9 mouse cellular contexts compared by ENCODE assay signal in genomic region chr11:52167126-52167525, GRCm38 (mm10). TPM values are rescaled to one million over a fixed set of nuclear protein-coding genes. Genes with fewer than 3 reads are reported as not detected.
DNase-seq lines count a peak whose midpoint lies in the region; ATAC-seq and TF ChIP-seq lines count a peak whose summit lies in the region.
"Had no signal": no experiment of that assay in that cellular context is flagged by ENCODE, and none has a peak within 500 bp of the region (broad histone marks: within the 10 kb centered on the region; RNA-seq: fewer than 3 reads in every experiment).

No protein-coding gene starts in this region.

- H3K36me3 ChIP-seq in lung, postnatal 0 days (ENCODE audit: insufficient read depth, low read length) = no peaks in the 10 kb centered on the region

- no peak for ATAC-seq in lung, postnatal 0 days

- H3K4me1 ChIP-seq in lung, postnatal 0 days (ENCODE audit: insufficient read depth, low read depth, low read length) = no peaks in the 10 kb centered on the region

- H3K9ac ChIP-seq in lung, postnatal 0 days (replicated peaks; ENCODE audit: low read depth) = no peak overlapping the region

- no peak overlapping the region for H3K27ac ChIP-seq in lung, postnatal 0 days (ENCODE audit: low read length)

- H3K4me2 ChIP-seq in lung, postnatal 0 days (replicated peaks; ENCODE audit: low read depth, low read length) = peak overlapping the region; percentile 76

- peak overlapping the region; percentile 52; the same call in 1 of the 2 replicates for H3K4me3 ChIP-seq in lung, postnatal 0 days (ENCODE audit: low read depth, low read length)

- H3K27me3 ChIP-seq in lung, postnatal 0 days (replicated peaks; ENCODE audit: insufficient read depth, low read length) = no peaks in the 10 kb centered on the region

- DNase-seq in cerebellum, adult 11-12 months = peak; percentile 4
- no peak for DNase-seq in cerebellum, postnatal 4 days (ENCODE audit: low spot score in 2 of 2)
- DNase-seq in adrenal gland, postnatal 14 days = peak; percentile 29
- DNase-seq in heart, adult 18-20 months = peak; percentile 46 to 54
- peak; percentile 41 for DNase-seq in kidney, adult 9 months
- DNase-seq in lung, postnatal 0 days (ENCODE audit: low spot score) = no peak
- peak; percentile 47 to 49 for DNase-seq in thymus, postnatal 36 days
- DNase-seq in layer of hippocampus, adult 18-20 months (ENCODE audit: low spot score in 2 of 2) = no peak

- WGBS in lung, postnatal 0 days = 2% methylated on average over 21 of the region's 21 CpGs

- no peaks in the 10 kb centered on the region for H3K9me3 ChIP-seq in lung, postnatal 0 days (ENCODE audit: low read length)

- no peak for TF ChIP-seq EP300 in lung, postnatal 0 days (IDR thresholded peaks at IDR 0.05)

- TF ChIP-seq CTCF in lung, postnatal 0 days (IDR thresholded peaks at IDR 0.05) = peak; percentile 27; the same call in 1 of the 2 replicates

RNA-seq across cellular contexts. Expression of gene Olfr1373, which starts 21.8 kb away (rescaled TPM):
- total RNA-seq in adrenal gland, postnatal 14 days (2021) = not detected in 2 replicates
- total RNA-seq in heart, adult 18-20 months (2021) = not detected
- not detected in 2 replicates for polyA plus RNA-seq in lung, postnatal 0 days (2015; fragmentation: Nextera tagmentation; extraction: Ambion mirVana)
- total RNA-seq in layer of hippocampus, adult 18-20 months (2021) = not detected
- polyA plus RNA-seq: C2C12 had no signal

RNA-seq across cellular contexts. Expression of gene Olfr1371, which starts 46.7 kb away (rescaled TPM):
- total RNA-seq in adrenal gland, postnatal 14 days (2021) = not detected in 2 replicates
- total RNA-seq in heart, adult 18-20 months (2021) = not detected
- polyA plus RNA-seq in lung, postnatal 0 days (2015; fragmentation: Nextera tagmentation; extraction: Ambion mirVana) = not detected in 2 replicates
- not detected for total RNA-seq in layer of hippocampus, adult 18-20 months (2021)
- polyA plus RNA-seq: C2C12 had no signal

Comparison
In these comparisons a context has a peak if more than half of its experiments do, and no peak if none do; other contexts are left out.
1. DNase-seq: peak in cerebellum, adult 11-12 months (single experiment), adrenal gland, postnatal 14 days (single experiment), heart, adult 18-20 months (2 of 2), kidney, adult 9 months (single experiment) and thymus, postnatal 36 days (2 of 2); none in cerebellum, postnatal 4 days (0 of 2), lung, postnatal 0 days (single experiment) and layer of hippocampus, adult 18-20 months (0 of 2).